Mouse (Mus musculus): Measurements from ENCODE around the gene Nr1d1.

Nr1d1 gene

GRCm38 (mm10) chr11:98788550-98789218, 13.6 kb upstream of the Nr1d1 start:
- DNase-seq (ENCODE audit: low read depth, low spot score), result peak; percentile 93

DNA sequence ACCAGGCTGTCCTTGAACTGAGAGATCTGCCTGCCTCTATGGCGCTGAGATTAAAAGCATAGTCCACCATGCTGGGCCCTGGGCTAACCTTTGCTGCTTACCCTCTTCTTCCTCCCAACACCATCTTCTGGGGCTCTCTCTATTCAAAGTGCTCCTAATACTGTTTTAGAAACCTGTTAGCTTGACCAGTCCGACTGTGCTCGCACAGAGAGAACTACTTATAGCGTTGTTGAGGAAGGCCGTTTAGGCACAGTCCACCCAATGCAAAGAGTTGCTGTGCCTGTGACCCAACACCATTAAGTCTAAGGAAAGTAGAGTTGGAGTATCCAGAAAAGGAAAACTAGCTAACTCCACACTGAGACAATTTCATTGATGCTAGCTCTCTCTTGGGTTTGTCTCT, 13.0 kb upstream of the Nr1d1 start:
- no peak for DNase-seq (ENCODE audit: low read depth, low spot score)

GRCm38 (mm10) chr11:98787691-98788090, 12.6 kb upstream of the Nr1d1 start:
- DNase-seq (ENCODE audit: low read depth, low spot score), result peak; percentile 32

GRCm38 (mm10) chr11:98787229-98787628, 12.1 kb upstream of the Nr1d1 start:
- no peak for DNase-seq (ENCODE audit: low read depth, low spot score)

GRCm38 (mm10) chr11:98786359-98787214, 11.5 kb upstream of the Nr1d1 start:
- peak; percentile 98 for DNase-seq (ENCODE audit: low read depth, low spot score)

DNA sequence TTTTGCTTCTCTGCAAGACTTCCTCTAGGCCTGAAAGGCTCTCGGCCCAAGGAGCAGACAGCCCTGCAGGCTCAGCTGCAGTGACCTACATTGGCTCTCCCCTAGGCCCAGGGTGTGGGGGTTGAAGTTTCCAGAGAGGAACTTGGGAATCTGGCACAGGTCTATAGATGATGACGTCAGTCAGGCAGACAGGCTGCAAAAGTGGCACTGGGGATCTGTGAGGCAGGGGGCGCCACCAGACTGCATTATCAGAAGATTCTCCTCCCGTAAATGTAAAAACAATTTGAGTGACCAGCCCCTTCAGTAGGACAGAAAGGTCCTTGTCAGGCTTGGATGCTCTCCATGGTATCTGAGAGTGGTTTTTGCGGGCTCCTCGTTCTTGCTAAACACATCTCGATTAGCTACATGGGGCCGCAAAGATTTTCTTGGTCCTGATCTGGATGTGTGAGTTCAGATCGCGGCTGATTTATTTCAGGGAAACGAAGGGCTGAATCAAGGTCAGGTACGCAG, 10.7 kb upstream of the Nr1d1 start:
- DNase-seq (ENCODE audit: low read depth, low spot score), result peak; percentile 74

DNA sequence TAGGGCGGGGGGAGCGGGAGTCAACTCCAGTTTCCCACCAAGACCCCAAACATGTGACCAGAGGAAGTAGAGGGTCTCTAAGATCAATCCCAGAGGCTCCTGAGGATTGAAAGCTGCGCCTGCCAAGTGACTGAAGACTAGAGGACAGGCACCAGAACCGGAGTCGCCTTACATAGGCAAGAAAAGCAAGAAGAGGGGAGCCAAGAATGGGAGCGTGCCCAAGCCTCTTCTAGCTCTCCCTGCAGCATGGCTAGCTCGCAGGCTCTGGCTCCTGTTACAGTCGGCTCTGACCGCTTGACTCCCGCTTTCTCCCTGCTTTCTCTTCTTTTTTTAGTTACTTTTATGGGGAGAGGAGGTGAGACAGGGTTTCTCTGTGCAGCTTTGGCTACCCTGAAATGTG, 10.1 kb upstream of the Nr1d1 start:
- no peak for DNase-seq (ENCODE audit: low read depth, low spot score)

GRCm38 (mm10) chr11:98784139-98784538, 9.0 kb upstream of the Nr1d1 start:
- no peak for DNase-seq (ENCODE audit: low read depth, low spot score)

DNA sequence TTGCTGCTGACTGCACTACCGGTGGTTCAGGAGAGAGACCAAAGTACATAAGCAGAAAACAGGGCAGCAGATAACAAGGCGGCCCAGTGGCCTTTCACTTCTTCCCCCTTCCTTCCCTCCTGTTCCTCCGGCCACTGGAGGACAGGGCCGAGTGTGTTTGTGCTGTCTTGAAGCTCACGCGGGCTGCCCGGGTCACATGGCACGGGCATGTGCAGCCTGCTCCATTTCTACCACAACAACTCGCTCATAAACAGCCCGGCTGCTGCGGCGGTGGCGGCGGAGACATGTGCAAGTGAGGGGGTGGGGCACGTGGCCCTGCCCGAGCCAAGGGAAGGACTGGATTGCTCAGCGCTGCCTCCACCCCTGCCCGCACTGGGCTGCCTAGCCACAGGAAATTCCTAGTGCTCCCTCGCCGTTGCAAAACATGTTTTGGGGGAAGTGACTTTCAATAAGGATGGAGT, 8.1 kb upstream of the Nr1d1 start:
- DNase-seq (ENCODE audit: low read depth, low spot score), result peak; percentile 84

GRCm38 (mm10) chr11:98782651-98783235, 7.6 kb upstream of the Nr1d1 start:
- DNase-seq (ENCODE audit: low read depth, low spot score), result no peak

- DNase-seq (ENCODE audit: low read depth, low spot score), result peak; percentile 34
Measured at GRCm38 (mm10) chr11:98781851-98782512, 6.8 kb upstream of the Nr1d1 start.

GRCm38 (mm10) chr11:98777888-98778287, 2.8 kb upstream of the Nr1d1 start:
- no peak for DNase-seq (ENCODE audit: low read depth, low spot score)

DNA sequence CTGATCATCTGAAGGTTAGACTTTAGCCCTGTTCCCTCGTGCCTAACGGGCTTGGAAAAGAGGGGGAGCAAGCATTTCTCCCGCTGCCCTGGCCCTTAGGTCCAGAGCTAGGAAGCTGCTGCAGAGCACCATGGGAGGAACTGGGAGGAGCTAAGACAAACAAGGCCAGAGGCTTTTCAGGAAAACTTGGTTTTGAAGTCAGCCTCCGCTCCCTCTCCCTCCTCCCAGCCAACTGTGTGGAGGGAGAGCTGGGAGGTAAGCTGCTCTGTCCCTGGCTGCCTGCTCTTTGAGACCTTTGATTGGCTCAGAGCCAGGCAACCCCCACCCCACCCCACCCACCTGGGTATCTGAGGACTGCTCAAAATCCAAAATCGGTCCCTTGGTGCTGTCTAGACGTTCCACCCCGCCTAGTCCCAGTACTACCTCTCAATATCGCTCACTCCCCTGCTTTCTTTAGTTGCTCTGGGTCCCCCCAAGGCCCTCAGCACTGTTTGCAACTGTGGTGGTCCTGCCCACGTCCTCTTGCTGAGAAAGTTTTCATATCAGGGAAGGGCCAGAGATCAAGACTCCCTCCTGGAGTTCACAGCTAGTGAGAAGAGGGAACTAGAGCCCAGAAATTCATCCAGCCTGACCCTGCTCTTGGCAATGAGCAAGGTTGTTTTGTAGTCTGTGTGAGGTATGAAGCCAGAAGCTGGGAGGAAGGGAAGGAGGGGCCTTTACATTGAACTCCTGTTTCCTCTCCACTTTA, 1.9 kb upstream of the Nr1d1 start:
- peak; percentile 92 for DNase-seq (ENCODE audit: low read depth, low spot score)

DNA sequence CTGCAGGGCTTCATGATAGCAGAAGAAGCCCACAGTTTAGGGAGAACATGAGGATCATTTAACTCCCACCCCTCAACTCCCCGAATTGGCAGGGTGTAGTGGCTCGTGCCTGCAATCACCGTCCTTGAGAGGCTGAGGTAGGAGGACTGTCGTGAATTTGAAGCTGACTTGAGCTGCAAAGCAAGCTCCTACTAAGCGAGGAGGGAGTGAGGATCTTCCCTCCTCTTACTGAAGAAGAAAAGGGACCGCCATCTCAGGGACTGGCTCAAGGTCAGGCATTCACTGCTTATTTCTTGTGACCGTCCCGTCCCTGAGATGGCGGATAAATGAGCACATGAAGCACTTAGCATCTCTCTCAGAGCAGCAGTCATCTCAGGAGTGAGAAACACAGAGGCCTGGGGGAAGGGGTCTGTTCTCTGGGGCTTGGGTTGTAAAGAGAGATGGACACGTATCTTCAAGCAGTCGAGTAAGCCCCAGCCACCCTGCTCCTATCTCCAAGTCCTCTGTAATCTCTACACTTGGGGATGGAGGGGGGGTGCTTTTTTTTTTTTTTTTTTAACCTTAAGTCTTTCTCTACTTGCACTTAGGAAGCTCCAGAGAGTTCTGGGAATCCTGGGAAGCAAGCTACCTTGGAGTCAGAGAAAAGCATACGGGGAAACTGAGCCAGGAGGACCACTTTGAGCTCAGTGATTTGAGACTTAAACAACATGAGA, 1.1 kb upstream of the Nr1d1 start:
- peak; percentile 44 for DNase-seq (ENCODE audit: low read depth, low spot score)

DNA sequence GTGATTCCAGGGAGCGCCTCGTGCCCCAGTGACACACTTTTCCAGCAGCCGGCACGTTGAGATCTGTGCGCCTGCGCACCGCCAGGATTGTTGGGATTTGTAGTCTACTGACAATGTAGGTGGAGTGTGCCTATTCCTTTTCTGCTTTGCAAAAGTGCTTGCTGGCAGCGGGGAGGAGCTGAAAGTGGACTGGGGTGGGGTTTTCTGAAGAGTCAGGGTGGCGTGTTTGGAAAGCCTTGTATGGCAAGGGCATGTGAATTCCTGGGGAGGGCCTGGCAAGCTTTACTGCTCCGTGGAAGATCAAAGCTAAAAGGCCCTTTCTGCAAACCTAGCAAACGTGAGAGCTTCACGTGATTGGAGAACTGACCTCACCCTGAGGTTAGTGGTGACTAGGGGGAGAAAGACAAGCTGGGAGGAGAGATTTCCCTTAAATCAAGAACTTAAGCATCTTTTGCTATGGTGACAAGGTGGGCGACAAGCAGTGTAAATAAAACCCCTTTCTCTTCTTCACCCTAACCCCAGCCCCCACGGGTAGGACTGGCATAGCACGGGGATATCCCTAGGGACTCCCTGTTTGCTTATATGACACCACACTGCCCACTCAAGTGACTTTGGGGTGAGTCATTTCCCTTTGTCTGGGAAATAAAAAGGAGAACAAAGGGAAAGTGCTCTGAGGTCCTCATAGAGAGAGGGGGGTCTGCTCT, 367 bp upstream of the Nr1d1 start:
- DNase-seq (ENCODE audit: low read depth, low spot score), result peak; percentile 99

DNA sequence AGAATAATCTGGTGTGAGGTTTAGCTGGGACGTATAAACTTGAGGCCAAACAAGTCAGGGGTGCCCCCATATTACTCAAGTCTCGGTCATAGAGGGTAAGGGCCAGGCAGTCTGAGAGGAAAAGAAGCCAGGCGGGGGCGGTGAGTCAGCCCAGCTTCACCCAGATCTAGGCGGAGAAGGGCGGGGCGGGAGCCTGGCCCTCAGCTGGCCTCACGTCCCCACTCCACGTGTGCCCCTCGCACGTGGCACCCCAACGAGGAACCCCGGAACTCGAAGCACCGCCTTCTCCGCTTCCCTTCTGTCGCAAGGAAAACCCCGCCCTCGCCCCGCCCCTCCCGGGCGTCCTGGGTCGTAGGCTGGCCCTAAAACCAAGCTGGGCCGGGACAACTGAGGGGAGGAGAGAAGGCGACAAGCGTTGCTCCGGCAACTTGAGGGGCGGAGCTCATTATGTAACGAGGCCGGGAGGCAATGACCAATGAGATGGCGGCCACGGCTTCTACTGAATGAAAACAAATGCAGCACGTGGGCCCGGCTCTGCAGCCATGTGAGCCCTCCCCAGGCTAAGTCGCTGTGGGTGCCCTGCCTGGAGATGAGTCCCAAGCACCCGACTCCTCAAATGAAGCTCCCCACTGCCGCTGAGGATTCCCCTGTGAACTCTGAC, 1.4 kb downstream of the Nr1d1 start:
- peak; percentile 99 for DNase-seq (ENCODE audit: low read depth, low spot score)

GRCm38 (mm10) chr11:98772667-98773171, 2.4 kb downstream of the Nr1d1 start:
- DNase-seq (ENCODE audit: low read depth, low spot score), result no peak

GRCm38 (mm10) chr11:98771844-98772525, 3.1 kb downstream of the Nr1d1 start:
- no peak for DNase-seq (ENCODE audit: low read depth, low spot score)
